Mouse (Mus musculus): ENCODE measurements around the gene Zfp575.

The Zfp575 gene

DNA sequence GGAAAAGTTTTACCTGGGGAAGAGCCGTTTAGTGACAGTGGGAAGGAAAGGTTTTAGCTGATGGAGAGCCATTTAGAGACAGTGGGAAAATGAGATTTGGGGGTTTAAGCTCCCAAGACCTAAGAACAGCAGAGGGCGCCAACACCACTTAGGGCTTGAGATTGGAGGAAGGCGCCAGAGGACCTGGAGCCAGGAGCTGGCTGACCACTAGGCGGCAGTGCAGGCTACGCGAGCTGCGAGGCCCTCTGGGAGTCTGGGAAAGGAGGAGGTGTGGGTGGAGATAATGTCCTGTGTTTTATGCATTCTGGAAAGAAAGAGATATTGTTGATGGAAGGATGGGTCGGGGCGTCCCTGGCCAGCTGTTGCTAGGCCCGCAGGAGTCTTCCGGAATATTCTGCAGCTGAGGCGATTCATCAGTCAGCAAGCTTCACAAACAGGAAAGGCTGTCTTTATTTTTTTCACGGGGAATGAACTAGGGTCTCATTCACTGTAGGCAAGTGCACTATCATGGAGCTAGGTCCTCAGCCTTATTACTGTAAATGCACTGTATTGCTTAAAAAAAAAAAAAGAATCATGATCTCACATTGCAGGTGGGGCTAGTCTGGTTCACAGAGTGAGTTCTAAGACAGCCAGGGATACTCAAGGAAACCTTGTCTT lies 13.6 kb upstream of the Zfp575 start:
- peak; percentile 92 for DNase-seq (ENCODE audit: low read depth, low spot score)

DNA sequence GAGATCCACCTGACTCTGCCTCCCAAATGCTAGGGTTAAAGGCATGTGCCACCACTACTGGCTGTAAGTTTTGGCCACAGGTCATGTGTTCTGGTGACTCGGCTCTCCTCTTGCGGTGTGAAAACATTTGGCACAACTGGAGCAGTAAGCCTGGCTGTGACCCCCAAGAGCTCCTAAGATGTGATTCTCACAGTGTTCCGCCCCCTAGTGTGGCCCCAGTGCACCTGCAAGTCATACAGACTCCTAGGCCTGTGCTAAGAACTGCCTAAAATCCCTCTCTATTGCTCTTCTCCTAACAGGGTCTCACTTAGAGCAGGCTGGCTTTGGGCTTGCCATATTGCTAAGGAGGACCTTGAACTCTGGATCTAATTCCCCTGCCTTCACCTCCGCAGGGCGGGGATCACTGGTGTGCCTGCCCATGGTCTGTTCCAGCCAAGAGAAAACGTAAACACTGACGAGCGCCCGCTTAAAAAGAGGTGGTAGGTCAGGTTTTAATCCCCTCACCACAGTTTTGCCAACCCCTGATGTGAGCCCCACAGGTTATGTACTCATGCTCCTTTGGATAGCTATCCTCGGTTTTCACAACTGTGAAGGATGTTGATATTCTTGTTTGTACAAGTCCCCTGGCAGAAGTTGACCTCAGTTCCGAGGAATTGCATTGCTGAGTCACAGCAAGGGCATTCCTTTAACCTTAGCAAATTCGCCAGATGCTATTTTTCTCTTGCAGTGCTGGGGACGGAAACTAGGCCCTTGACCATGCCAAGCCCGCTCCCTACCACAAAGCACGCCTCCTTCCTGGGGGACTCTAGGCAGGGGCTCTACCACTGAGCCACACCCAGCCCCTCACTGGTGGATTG lies 12.0 kb upstream of the Zfp575 start:
- DNase-seq (ENCODE audit: low read depth, low spot score), result no peak

DNA sequence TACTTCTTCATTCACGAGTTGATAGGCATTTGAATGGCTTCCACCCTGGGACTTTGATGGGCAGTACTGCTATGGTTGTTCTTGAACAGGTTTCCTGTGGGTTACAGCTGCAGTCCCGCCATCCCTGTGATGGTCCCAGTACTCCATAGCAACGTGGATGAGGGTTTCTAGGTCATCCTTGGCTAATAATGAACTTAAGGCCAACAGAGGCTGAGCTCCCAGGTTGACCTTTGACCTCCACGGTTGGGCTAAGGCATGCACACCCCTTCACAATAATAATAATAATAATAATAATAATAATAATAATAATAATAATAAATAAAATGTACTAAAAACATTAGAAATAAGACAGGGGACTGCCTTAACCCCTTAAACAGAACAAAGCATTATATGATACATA lies 10.7 kb upstream of the Zfp575 start:
- DNase-seq (ENCODE audit: low read depth, low spot score), result no peak

- no peak for DNase-seq (ENCODE audit: low read depth, low spot score)
Measured at GRCm38 (mm10) chr7:24595464-24595863, 8.0 kb upstream of the Zfp575 start.

- no peak for DNase-seq (ENCODE audit: low read depth, low spot score)
Measured at GRCm38 (mm10) chr7:24594309-24594803, 6.9 kb upstream of the Zfp575 start.

DNA sequence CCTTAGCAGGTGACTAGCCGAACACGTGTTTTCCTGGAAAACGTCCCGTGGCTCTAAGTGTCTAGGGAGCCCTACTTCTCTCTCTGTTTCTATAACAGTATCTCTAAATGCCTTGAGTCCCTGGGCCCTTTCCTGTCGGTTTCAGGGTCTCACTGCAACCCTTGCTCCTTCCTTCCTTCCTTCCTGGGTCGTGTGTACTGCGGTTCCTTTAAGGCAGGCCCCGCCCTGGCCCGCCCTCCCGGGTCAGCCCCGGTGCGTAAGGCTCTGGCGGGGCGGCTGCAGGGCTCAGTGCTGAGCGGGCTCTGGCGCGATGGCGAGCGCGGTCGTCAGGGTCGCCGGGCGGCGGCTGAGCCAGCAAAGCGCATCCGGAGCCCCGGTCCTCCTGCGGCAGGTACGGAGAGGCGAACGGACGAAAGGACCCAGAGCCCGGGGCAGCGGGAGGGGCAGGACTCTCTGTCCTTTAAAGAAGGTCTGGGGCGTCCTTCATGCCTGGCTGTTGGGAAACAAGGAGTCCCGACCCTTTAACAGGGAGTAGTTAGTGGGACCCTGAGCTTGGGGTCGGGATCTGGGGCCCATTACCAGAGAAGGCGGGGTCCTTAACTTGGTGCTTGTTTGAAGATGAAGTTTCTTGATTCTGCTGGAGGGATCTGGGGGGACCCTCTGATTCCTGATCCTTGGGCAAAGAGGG lies 6.3 kb upstream of the Zfp575 start:
- peak; percentile 43 for DNase-seq (ENCODE audit: low read depth, low spot score)

DNA sequence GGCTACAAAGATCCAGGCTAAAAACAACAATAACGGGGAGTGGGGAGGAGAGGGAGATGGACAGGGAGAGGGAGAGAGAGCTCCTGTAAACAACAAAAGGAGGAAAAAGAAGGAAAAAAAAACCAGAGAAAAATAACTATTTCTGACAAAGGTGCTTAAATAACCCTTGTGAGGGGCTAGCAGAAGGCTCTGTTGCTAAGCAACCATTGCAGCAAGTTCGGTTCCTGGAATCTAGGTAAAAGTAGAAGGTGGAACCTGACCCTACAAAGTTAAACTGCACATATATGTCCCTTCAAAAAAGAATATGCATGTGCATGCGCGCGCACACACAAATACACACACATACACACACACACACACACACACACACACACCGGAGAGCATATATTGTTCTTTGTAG lies 5.3 kb upstream of the Zfp575 start:
- no peak for DNase-seq (ENCODE audit: low read depth, low spot score)

DNA sequence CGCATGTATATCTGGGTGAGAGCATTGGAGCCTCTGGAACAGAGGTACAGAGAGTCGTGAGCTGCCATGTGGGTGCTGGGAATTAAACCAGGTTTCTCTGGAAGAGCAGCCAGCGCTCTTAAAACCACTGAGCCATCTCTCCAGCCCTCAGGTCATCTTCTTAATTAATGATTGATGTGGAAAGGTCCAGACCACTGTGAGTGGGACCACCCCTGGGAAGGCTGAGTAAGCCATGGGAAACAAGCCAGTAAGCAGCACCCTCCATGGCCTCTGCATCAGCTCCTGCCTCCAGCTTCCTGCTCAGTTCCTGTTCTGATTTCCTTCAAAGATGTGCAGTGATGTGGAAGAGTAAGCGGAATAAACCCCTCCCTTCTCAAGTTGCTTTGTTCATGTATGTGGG lies 4.7 kb upstream of the Zfp575 start:
- no peak for DNase-seq (ENCODE audit: low read depth, low spot score)

GRCm38 (mm10) chr7:24591735-24592134 lies 4.3 kb upstream of the Zfp575 start:
- DNase-seq (ENCODE audit: low read depth, low spot score), result no peak

DNA sequence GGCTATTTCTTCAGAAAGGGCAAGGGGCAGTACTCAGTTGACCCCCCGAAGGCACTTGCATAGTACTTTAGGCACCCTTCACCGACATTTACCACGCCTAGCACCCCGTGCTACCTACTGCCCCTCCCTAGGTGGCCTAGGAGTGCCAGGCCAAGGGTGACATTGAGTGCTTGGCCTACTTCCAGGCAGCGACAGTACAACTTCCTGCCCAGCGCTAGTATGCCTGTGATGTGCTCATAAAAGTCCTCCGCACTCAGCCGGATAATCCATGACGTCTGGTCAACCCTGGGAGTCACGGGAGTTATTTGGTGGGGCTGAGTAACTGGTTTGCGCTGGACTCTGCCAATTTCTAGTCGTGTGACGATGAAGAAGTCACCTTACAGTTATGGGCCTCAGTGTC lies 895 bp upstream of the Zfp575 start:
- DNase-seq (ENCODE audit: low read depth, low spot score), result no peak

- DNase-seq (ENCODE audit: low read depth, low spot score), result no peak
Measured at GRCm38 (mm10) chr7:24586828-24587227, 613 bp downstream of the Zfp575 start.

- no peak for DNase-seq (ENCODE audit: low read depth, low spot score)
Measured at GRCm38 (mm10) chr7:24585995-24586394, 1.4 kb downstream of the Zfp575 start.

- no peak for DNase-seq (ENCODE audit: low read depth, low spot score)
Measured at GRCm38 (mm10) chr7:24584876-24585275, 2.6 kb downstream of the Zfp575 start.

GRCm38 (mm10) chr7:24577811-24578210 lies 9.6 kb downstream of the Zfp575 start:
- no peak for DNase-seq (ENCODE audit: low read depth, low spot score)

GRCm38 (mm10) chr7:24574224-24574796 lies 13.1 kb downstream of the Zfp575 start:
- no peak for DNase-seq (ENCODE audit: low read depth, low spot score)

DNA sequence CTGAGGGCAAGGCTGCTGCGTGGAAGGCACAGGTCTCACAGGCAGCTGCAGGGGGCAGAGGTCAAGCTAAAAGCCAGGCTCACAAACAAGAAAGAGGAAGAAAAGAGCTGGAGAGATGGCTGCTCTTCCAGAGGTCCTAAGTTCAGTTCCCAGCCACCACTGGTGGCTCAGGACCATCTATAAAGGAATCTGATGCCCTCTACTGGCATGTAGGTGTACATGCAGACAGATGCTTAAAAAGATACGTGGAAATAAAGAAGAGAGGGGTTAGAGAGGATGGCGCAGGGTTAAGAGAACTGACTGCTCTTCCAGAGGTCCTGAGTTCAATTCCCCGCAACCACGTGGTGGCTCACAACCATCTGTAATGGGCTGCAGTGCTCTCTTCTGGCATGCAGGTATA lies 15.0 kb downstream of the Zfp575 start:
- no peak for DNase-seq (ENCODE audit: low read depth, low spot score)

- no peak for DNase-seq (ENCODE audit: low read depth, low spot score)
Measured at GRCm38 (mm10) chr7:24571071-24571470, 16.4 kb downstream of the Zfp575 start.

DNA sequence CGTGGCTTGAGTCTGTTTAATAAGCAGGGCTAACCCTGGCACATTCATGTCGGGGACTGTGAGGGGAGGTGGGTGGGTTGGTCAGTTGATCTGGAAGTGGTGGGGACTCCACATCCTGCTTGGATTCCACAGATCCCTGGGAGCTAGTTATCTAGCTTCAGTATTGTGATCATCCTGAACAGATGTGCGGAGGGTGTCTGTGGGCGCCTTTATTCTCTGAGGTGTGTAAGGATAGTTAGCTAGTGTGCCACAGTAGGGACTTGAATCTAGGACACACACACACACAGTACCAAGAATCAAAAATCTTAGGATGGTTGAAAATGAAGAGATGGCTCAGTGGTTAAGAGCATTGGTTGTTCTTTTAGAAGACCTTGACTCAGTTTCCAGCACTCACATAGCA lies 18.9 kb downstream of the Zfp575 start:
- DNase-seq (ENCODE audit: low read depth, low spot score), result no peak

GRCm38 (mm10) chr7:24566206-24566605 lies 21.2 kb downstream of the Zfp575 start:
- DNase-seq (ENCODE audit: low read depth, low spot score), result no peak

- DNase-seq (ENCODE audit: low read depth, low spot score), result no peak
Measured at GRCm38 (mm10) chr7:24565627-24566026, 21.8 kb downstream of the Zfp575 start.

DNA sequence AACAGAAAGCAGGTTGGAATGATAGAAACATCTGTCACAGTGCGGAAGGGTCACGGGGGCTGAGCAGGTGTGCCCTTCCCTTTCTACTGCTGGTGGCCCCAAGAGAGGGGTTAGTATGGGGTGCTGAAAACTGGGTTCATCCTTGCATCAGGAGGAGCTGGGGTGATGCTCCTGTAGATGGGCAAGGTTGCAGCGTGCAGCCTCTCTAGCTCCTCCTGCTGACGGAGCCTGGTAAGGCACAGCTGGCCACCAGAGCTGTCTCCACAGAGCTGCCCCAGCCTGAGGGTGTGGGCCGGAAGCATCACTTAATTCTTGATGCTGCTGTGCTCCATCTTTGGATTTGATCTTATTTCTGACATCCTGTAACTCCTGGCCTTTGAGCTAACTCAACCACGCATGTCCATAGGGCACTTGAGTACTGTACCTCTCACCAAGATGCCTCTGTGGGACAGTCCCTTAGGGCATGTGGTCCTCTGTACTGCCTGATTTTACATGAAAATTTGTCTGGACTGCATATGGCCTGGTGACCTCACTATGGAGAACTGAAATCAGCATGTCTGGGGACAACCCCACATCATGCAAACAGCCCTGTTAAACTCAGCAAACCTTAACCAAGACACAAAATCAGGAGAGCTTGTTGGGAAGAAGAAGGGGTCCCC lies 22.7 kb downstream of the Zfp575 start:
- DNase-seq (ENCODE audit: low read depth, low spot score), result no peak

GRCm38 (mm10) chr7:24563837-24564206 lies 23.6 kb downstream of the Zfp575 start:
- DNase-seq (ENCODE audit: low read depth, low spot score), result no peak
